Mouse (Mus musculus): Measurements from ENCODE around the gene Pde6h.
A peak's percentile ranks its signal among the peaks of the same experiment; 100 is the strongest.

Pde6h gene

GRCm38 (mm10) chr6:136941051-136942021 is 17.7 kb downstream of the Pde6h start, which contains the start of gene Arhgdib:
TSS of gene Arhgdib (minus strand) at chr6:136941899.
- no peak for DNase-seq

- DNase-seq: no peak
Observed at GRCm38 (mm10) chr6:136942280-136942679, 18.6 kb downstream of the Pde6h start.

GRCm38 (mm10) chr6:136943392-136943791 is 19.8 kb downstream of the Pde6h start:
- no peak for DNase-seq

- no peak for DNase-seq
Observed at GRCm38 (mm10) chr6:136944511-136944910, 20.9 kb downstream of the Pde6h start.

- DNase-seq: no peak
Observed at GRCm38 (mm10) chr6:136946241-136946640, 22.6 kb downstream of the Pde6h start.

- no peak for DNase-seq
Observed at GRCm38 (mm10) chr6:136946943-136947342, 23.3 kb downstream of the Pde6h start.

- DNase-seq: no peak
Observed at GRCm38 (mm10) chr6:136947716-136948115, 24.1 kb downstream of the Pde6h start.

- no peak for DNase-seq
Observed at GRCm38 (mm10) chr6:136950171-136950570, 26.5 kb downstream of the Pde6h start.

GRCm38 (mm10) chr6:136952930-136953329 is 29.3 kb downstream of the Pde6h start:
- DNase-seq: no peak

GRCm38 (mm10) chr6:136954192-136954591 is 30.6 kb downstream of the Pde6h start:
- DNase-seq: no peak

- no peak for DNase-seq
Observed at GRCm38 (mm10) chr6:136954715-136955114, 31.1 kb downstream of the Pde6h start.

- no peak for DNase-seq
Observed at GRCm38 (mm10) chr6:136955240-136955639, 31.6 kb downstream of the Pde6h start.

GRCm38 (mm10) chr6:136957062-136957461 is 33.4 kb downstream of the Pde6h start:
- no peak for DNase-seq

GRCm38 (mm10) chr6:136959131-136959530 is 35.5 kb downstream of the Pde6h start:
- no peak for DNase-seq

GRCm38 (mm10) chr6:136962957-136963356 is 39.3 kb downstream of the Pde6h start:
- no peak for DNase-seq

- no peak for DNase-seq
Observed at GRCm38 (mm10) chr6:136964609-136965510, 41.2 kb downstream of the Pde6h start.

- no peak for DNase-seq
Observed at GRCm38 (mm10) chr6:136965912-136966311, 42.3 kb downstream of the Pde6h start.

- DNase-seq: no peak
Observed at GRCm38 (mm10) chr6:136967466-136967865, 43.8 kb downstream of the Pde6h start.

GRCm38 (mm10) chr6:136968877-136969276 is 45.2 kb downstream of the Pde6h start:
- peak; percentile 11 to 16 for DNase-seq

GRCm38 (mm10) chr6:136979274-136980082 is 55.8 kb downstream of the Pde6h start:
- DNase-seq: no peak

- peak in 1 of 2 experiments; percentile 31 for DNase-seq
Observed at GRCm38 (mm10) chr6:136980331-136980746, 56.7 kb downstream of the Pde6h start.

GRCm38 (mm10) chr6:136982581-136982980 is 58.9 kb downstream of the Pde6h start:
- DNase-seq: no peak

Measured in cerebellum, postnatal 10 days (tissue).